Mouse (Mus musculus): ENCODE data around the gene Wif1.

DNA sequence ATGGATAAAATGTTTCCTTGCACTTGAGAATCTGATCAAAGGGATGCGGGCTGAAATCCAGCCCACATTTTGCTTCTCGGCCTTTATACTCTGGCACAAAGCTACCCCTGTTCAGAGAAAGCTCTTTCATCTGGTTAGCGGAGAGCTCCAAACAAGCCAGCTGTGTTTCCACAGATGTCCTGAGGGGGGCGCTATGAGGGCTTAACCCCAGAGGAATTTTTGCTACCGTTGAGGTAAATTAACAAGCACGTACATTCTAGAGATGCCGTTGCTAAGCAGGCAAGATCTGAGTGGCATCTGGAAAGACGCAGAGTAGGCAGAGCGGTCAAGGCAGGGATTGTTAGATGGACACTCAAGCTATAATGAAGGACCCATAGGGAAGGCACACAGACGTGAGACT is 13.7 kb downstream of the Wif1 start:
- no peak for TF ChIP-seq FLI1 (IDR thresholded peaks at IDR 0.05; ENCODE audit: low read length)
- no peak for TF ChIP-seq GATA1 (IDR thresholded peaks at IDR 0.05; ENCODE audit: borderline replicate concordance, low read length)
